Mouse (Mus musculus) lung, embryonic 14.5 days (tissue): ENCODE data around the gene Tpcn2. TPM values are rescaled to one million over a fixed set of nuclear protein-coding genes. Genes with fewer than 3 reads are reported as not detected.

Experiments used
- ATAC-seq: fragments of 200-750 bp; cut with Nextera tagmentation; 2 replicates; pipeline ENCODE4 v1.8.0; 2017; ENCODE audit warnings: mild to moderate bottlenecking, moderate TSS enrichment, moderate library complexity; ENCODE audit not compliant: insufficient read depth
- DNase-seq: peaks from one replicate; pipeline ENCODE4 v3.0.0-alpha.2; 2015
- H3K27ac ChIP-seq: fragments of 300-500 bp; sonication (generic); 2 replicates; pipeline ENCODE4 v1.5.1; 2014; ENCODE audit warnings: low read depth, mild to moderate bottlenecking, moderate library complexity
- H3K27me3 ChIP-seq: fragments of 300-500 bp; sonication (generic); 2 replicates; pipeline ENCODE4 v1.6.1; 2014; ENCODE audit warnings: low read length, control low read depth; ENCODE audit not compliant: insufficient read depth
- H3K36me3 ChIP-seq: fragments of 300-500 bp; sonication (generic); 2 replicates; pipeline ENCODE4 v1.6.1; 2014; ENCODE audit warnings: control low read depth; ENCODE audit not compliant: insufficient read depth
- H3K4me1 ChIP-seq: fragments of 300-500 bp; sonication (generic); 2 replicates; pipeline ENCODE4 v1.6.1; 2014; ENCODE audit warnings: antibody characterized with exemption, control low read depth; ENCODE audit not compliant: insufficient read depth
- H3K4me2 ChIP-seq: fragments of 300-500 bp; sonication (generic); 2 replicates; pipeline ENCODE4 v1.6.1; 2014; ENCODE audit warnings: mild to moderate bottlenecking
- H3K4me3 ChIP-seq: fragments of 300-500 bp; sonication (generic); 2 replicates; pipeline ENCODE4 v1.5.1; 2014; ENCODE audit warnings: low read depth, low read length
- H3K9ac ChIP-seq: fragments of 300-500 bp; sonication (generic); 2 replicates; pipeline ENCODE4 v1.6.1; 2014
- H3K9me3 ChIP-seq: fragments of 300-500 bp; sonication (generic); 2 replicates; pipeline ENCODE4 v1.6.1; 2016; ENCODE audit warnings: low read depth, low read length, control low read depth
- CTCF ChIP-seq: IDR thresholded peaks from 2 replicates; pipeline ENCODE4 v1.5.1; 2016; ENCODE audit warnings: antibody characterized with exemption, low read depth
- WGBS: fragments of 180-500 bp; shearing (Covaris S2); extraction: QIAGEN DNeasy Blood & Tissue Kit; methylation state at CpG from one replicate; pipeline ENCODE4 v1.1.7; 2014; 5-methylcytosine and 5-hydroxymethylcytosine counted together
- polyA plus RNA-seq: library from polyadenylated mRNA; unstranded; fragments of >200 nt; fragmentation: Nextera tagmentation; extraction: Ambion mirVana; gene quantifications from 2 replicates; pipeline ENCODE4 v1.2.1, GENCODE M21; 2014

Gene Tpcn2
- polyA plus RNA-seq, 1 experiment from 2014 or later, result 3.6 TPM

- ATAC-seq (peak; percentile 71), DNase-seq (peak; percentile 91)
- H3K4me2 ChIP-seq, result no peak overlapping the region; the same call in 1 of the 2 replicates
- TF ChIP-seq CTCF, result 0 out of 2 replicates have a peak, but pooled peaks have one; percentile 10
- no peak overlapping the region for H3K4me3 ChIP-seq
- no peaks in the 10 kb centered on the region for H3K36me3 ChIP-seq
- no peaks in the 10 kb centered on the region for H3K27me3 ChIP-seq
- H3K4me1 ChIP-seq, result peaks cover 23% of the 10 kb centered on the region
- 43% methylated on average over 3 of the region's 3 CpGs for WGBS
- peak overlapping the region; percentile 28 for H3K27ac ChIP-seq
- no peaks in the 10 kb centered on the region for H3K9me3 ChIP-seq
- no peak overlapping the region for H3K9ac ChIP-seq
These were observed 89.2 kb downstream of the Tpcn2 start for GRCm38 (mm10) chr7:145194455-145195161.

DNA sequence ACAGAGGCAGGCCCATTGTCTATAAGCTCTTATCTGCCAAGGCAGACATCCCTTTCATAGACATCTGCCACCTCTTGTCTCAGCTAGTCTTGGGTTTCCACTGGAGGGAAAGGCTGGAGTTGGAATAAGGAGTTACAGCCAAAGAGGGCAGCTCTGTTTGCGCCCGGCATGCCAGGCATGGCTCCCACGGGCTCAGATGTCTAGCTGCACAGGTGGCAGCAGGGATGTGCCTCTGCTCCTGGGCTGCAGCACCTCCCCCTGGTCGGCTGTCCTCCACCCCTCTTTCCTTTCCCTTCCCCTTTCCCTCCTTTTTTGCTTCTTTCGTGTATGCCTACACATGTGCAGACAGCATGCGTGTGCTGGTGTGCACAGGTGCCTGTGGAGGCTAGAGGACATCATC, 91.0 kb downstream of the Tpcn2 start:
- no peak overlapping the region for H3K27ac ChIP-seq
- ATAC-seq (no peak), DNase-seq (no peak)
- 75% methylated on average over 6 of the region's 6 CpGs for WGBS
- no peak overlapping the region for H3K4me2 ChIP-seq
- no peaks in the 10 kb centered on the region for H3K27me3 ChIP-seq
- H3K4me1 ChIP-seq, result peaks cover 18% of the 10 kb centered on the region
- no peak overlapping the region for H3K9ac ChIP-seq
- no peak overlapping the region for H3K4me3 ChIP-seq
- H3K9me3 ChIP-seq, result no peaks in the 10 kb centered on the region
- no peaks in the 10 kb centered on the region for H3K36me3 ChIP-seq
- TF ChIP-seq CTCF, result no peak

DNA sequence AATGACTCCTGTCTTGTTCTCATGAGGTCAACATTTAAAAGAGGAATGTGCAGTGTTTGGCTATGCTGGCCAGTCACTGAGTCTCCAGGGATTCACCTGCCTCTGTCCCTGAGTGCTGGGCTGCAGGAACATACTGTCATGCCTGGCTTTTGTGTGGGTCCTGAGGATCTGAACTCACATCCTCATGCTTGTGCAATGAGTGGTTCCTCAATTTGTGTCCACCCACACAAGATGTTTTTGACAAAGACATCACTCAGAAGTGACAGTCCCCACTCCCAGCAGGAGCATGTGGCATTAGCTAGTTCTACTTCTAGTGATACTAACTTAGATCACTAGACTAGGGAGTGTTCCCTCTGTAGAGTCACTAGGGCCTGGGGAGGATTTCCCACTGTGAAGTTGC, 93.3 kb downstream of the Tpcn2 start:
- ATAC-seq, result no peak
- Histone ChIP-seq H3K9me3 (no peaks in the 10 kb centered on the region), H3K4me2 (no peak overlapping the region), H3K36me3 (no peaks in the 10 kb centered on the region), H3K4me3 (no peak overlapping the region), H3K27me3 (no peaks in the 10 kb centered on the region), H3K27ac (no peak overlapping the region), H3K4me1 (peaks cover 16% of the 10 kb centered on the region), H3K9ac (no peak overlapping the region)
- no peak for DNase-seq
- no peak for TF ChIP-seq CTCF

DNA sequence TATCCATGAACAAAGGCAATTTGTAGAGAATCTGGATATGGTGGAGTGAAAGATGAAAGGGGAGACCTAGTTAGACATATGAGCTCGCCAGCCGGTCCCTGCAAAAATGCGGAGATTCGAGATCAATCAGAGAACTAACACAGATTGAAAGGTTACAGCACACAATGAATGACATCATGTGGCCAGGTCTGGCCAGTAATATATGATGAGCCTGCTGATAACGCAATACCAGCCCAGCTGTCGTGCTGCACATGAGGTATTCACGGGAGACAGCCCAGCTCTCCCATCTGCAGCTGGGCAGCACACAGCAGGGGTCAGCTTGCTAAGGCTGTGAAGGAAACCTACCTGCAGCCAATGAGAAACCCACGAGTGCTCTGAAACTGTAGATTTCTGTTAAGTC, 94.5 kb downstream of the Tpcn2 start:
- Histone ChIP-seq H3K9me3 (no peaks in the 10 kb centered on the region), H3K4me1 (peaks cover 5% of the 10 kb centered on the region), H3K4me2 (no peak overlapping the region), H3K27ac (no peak overlapping the region), H3K4me3 (no peak overlapping the region), H3K36me3 (no peaks in the 10 kb centered on the region), H3K9ac (no peak overlapping the region), H3K27me3 (no peaks in the 10 kb centered on the region)
- TF ChIP-seq CTCF, result no peak
- DNase-seq, result no peak
- ATAC-seq, result no peak
- WGBS, result 46% methylated on average over 8 of the region's 8 CpGs

DNA sequence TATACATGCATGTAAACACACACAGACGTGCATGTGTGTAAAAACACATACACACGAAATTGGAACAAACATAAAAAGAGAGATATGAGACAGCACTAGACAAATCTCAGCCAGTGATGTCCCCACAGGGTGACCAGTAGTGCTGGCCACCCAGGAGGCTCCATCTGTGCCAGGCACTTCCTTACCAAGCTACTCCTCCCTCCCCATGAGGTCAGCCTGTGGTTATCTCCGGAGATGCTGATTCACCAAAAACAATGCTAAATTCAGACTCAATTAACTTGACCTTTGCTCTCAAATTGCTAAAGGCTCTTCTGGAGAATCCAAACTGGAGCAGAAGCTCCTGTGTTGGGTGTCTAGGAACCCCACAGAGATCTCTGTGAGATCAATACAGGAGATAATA, 96.0 kb downstream of the Tpcn2 start:
- Histone ChIP-seq H3K4me3 (no peak overlapping the region), H3K36me3 (no peaks in the 10 kb centered on the region), H3K4me2 (no peak overlapping the region), H3K27ac (no peak overlapping the region), H3K9ac (no peak overlapping the region), H3K9me3 (no peaks in the 10 kb centered on the region), H3K27me3 (no peaks in the 10 kb centered on the region), H3K4me1 (no peaks in the 10 kb centered on the region)
- no peak for DNase-seq
- WGBS, result 54% methylated on average over 3 of the region's 3 CpGs
- ATAC-seq, result no peak
- no peak for TF ChIP-seq CTCF

DNA sequence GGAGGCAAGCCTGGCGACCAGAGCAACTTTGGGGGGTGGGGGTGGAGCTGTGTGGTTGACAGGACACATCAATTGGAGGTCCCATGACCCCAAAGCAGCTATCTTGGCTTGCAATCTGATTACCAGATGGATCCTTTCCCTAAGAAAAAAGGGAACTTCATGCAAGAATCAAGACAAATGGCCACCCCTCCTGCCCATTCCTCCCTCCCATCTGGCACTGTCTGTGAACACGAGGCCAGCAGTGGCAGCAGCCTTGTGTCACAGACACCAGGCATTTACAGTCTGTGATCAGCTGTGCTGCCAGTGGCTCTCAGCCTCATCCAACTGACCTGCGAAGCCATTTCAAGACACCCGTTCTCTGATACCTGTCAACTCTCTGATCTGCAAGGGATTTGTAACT, 101.4 kb downstream of the Tpcn2 start:
- Histone ChIP-seq H3K36me3 (no peaks in the 10 kb centered on the region), H3K4me2 (no peak overlapping the region), H3K4me3 (no peak overlapping the region), H3K27ac (no peak overlapping the region), H3K9me3 (no peaks in the 10 kb centered on the region), H3K4me1 (peaks cover 23% of the 10 kb centered on the region), H3K27me3 (no peaks in the 10 kb centered on the region), H3K9ac (no peak overlapping the region)
- peak; percentile 83 for ATAC-seq
- 32% methylated on average over 4 of the region's 4 CpGs for WGBS
- no peak for TF ChIP-seq CTCF
- DNase-seq, result peak; percentile 87

DNA sequence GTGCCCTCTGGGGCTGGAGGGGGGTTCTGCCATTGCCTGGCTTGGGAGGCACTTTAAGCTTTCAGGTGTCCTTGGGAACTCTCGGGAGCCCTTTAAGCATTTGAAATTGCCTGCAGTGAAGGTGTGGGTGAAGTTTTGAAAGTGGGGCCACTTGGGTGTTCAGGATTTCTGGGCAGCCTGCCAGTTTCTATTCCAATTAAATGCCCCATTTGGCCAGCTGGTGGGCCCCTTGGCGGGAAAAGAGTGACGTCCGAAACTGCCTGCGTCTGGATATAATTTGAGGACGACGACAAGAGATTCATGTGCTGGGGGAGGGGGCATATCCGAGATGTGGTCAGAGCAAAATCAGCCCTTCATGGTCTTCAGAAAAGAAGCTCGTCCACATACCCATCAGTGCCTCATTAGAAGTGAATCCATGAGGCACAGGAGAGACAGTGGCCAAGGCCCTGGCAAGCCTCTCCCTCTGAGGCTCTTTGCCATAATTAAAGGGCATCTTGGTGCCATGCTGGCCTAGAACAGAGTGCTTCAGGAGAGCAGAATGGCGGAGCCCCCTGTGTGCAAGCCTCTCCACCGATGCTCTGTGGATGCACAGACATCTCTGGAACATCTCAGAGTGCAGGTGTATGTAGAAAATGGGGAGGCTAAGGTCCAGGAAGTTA, 102.3 kb downstream of the Tpcn2 start:
- Histone ChIP-seq H3K27ac (no peak overlapping the region), H3K27me3 (no peaks in the 10 kb centered on the region), H3K9ac (no peak overlapping the region), H3K4me2 (no peak overlapping the region), H3K4me1 (peaks cover 23% of the 10 kb centered on the region), H3K4me3 (no peak overlapping the region), H3K9me3 (no peaks in the 10 kb centered on the region), H3K36me3 (no peaks in the 10 kb centered on the region)
- peak; percentile 8; the same call in 1 of the 2 replicates for TF ChIP-seq CTCF
- ATAC-seq, result no peak
- peak; percentile 68 for DNase-seq
- WGBS, result 38% methylated on average over 11 of the region's 11 CpGs
